Mouse (Mus musculus) cortical plate, adult 2 months (tissue): Measurements from ENCODE around the gene Rab35. TPM values are rescaled to one million over a fixed set of nuclear protein-coding genes. Genes with fewer than 3 reads are reported as not detected.

ENCODE experiments used
- H3K27ac ChIP-seq: fragments of 200-500 bp; 2 replicates; pipeline ENCODE4 v1.5.1; 2012; ENCODE audit warnings: low read length, control low read depth, inconsistent platforms; ENCODE audit not compliant: insufficient read depth
- H3K4me1 ChIP-seq: fragments of 200-500 bp; 2 replicates; pipeline ENCODE4 v1.6.1; 2011; ENCODE audit warnings: low read length; ENCODE audit not compliant: control insufficient read depth, insufficient read depth
- H3K4me3 ChIP-seq: fragments of 200-500 bp; 2 replicates; pipeline ENCODE4 v1.5.1; 2011; ENCODE audit warnings: mild to moderate bottlenecking, low read length, control low read depth; ENCODE audit not compliant: insufficient read depth
- CTCF ChIP-seq: fragments of 200-500 bp; IDR thresholded peaks from 2 replicates; pipeline ENCODE4 v1.5.1; 2011; ENCODE audit warnings: mild to moderate bottlenecking, control low read depth, low read length; ENCODE audit not compliant: insufficient read depth; ENCODE audit errors: extremely low read depth
- POLR2A ChIP-seq: fragments of 200-500 bp; IDR thresholded peaks from 2 replicates; pipeline ENCODE4 v1.6.1; 2011; ENCODE audit warnings: mild to moderate bottlenecking, low read length, control low read depth; ENCODE audit not compliant: insufficient read depth; ENCODE audit errors: extremely low read depth
- polyA plus RNA-seq: library from polyadenylated mRNA; depleted of rRNA; stranded (reverse); fragments of >200 nt; gene quantifications from 2 replicates; pipeline ENCODE4 v1.2.3, GENCODE M21; 2012

The Rab35 gene
- polyA plus RNA-seq, 1 experiment = 90.8 TPM

GRCm38 (mm10) chr5:115644192-115644591 lies 12.5 kb downstream of the Rab35 start:
- Histone ChIP-seq H3K4me1 (no peaks in the 10 kb centered on the region), H3K4me3 (no peak overlapping the region), H3K27ac (no peak overlapping the region)
- TF ChIP-seq POLR2A (no peak), CTCF (peak; percentile 26)

- Histone ChIP-seq H3K4me1 (peaks cover 2% of the 10 kb centered on the region; the same call in 1 of the 2 replicates), H3K4me3 (no peak overlapping the region), H3K27ac (no peak overlapping the region)
- no peak for TF ChIP-seq CTCF
- TF ChIP-seq POLR2A = no peak
Observed at GRCm38 (mm10) chr5:115648876-115649275, 17.2 kb downstream of the Rab35 start.

- Histone ChIP-seq H3K4me1 (peaks cover 2% of the 10 kb centered on the region; the same call in 1 of the 2 replicates), H3K27ac (no peak overlapping the region), H3K4me3 (no peak overlapping the region)
- TF ChIP-seq CTCF (no peak), POLR2A (no peak)
Observed at GRCm38 (mm10) chr5:115649699-115650098, 18.0 kb downstream of the Rab35 start.

- Histone ChIP-seq H3K27ac (no peak overlapping the region), H3K4me3 (no peak overlapping the region), H3K4me1 (peaks cover 4% of the 10 kb centered on the region; the same call in 1 of the 2 replicates)
- TF ChIP-seq CTCF = no peak
- no peak for TF ChIP-seq POLR2A
Observed at GRCm38 (mm10) chr5:115650885-115651284, 19.2 kb downstream of the Rab35 start.

- Histone ChIP-seq H3K4me1 (peaks cover 4% of the 10 kb centered on the region; the same call in 1 of the 2 replicates), H3K4me3 (no peak overlapping the region; the same call in 1 of the 2 replicates), H3K27ac (no peak overlapping the region)
- no peak for TF ChIP-seq POLR2A
- no peak for TF ChIP-seq CTCF
Observed at GRCm38 (mm10) chr5:115651821-115652220, 20.1 kb downstream of the Rab35 start.

GRCm38 (mm10) chr5:115652681-115653575 lies 21.2 kb downstream of the Rab35 start:
- Histone ChIP-seq H3K4me1 (peaks cover 4% of the 10 kb centered on the region; the same call in 1 of the 2 replicates), H3K4me3 (peak overlapping the region; percentile 27), H3K27ac (0 out of 2 replicates have a peak overlapping the region, but pooled peaks have one; percentile 10)
- TF ChIP-seq POLR2A (peak; percentile 96), CTCF (peak; percentile 71)

- Histone ChIP-seq H3K27ac (no peak overlapping the region), H3K4me1 (peaks cover 4% of the 10 kb centered on the region; the same call in 1 of the 2 replicates), H3K4me3 (no peak overlapping the region)
- TF ChIP-seq CTCF = no peak
- no peak for TF ChIP-seq POLR2A
Observed at GRCm38 (mm10) chr5:115653776-115654175, 22.1 kb downstream of the Rab35 start.

GRCm38 (mm10) chr5:115656677-115657076 lies 25.0 kb downstream of the Rab35 start:
- TF ChIP-seq POLR2A (no peak), CTCF (no peak)
- peaks cover 4% of the 10 kb centered on the region; the same call in 1 of the 2 replicates for H3K4me1 ChIP-seq
- no peak overlapping the region for H3K27ac ChIP-seq
- H3K4me3 ChIP-seq = no peak overlapping the region

GRCm38 (mm10) chr5:115657234-115657633 lies 25.5 kb downstream of the Rab35 start:
- TF ChIP-seq CTCF = no peak
- Histone ChIP-seq H3K27ac (no peak overlapping the region), H3K4me1 (0 out of 2 replicates have a peak, but pooled peaks cover 1% of the 10 kb centered on the region)

GRCm38 (mm10) chr5:115658352-115658751 lies 26.6 kb downstream of the Rab35 start:
- 0 out of 2 replicates have a peak, but pooled peaks cover 1% of the 10 kb centered on the region for H3K4me1 ChIP-seq
- H3K4me3 ChIP-seq = no peak overlapping the region
- no peak for TF ChIP-seq CTCF
- no peak for TF ChIP-seq POLR2A
- H3K27ac ChIP-seq = no peak overlapping the region

More at GRCm38 (mm10) chr5:115657234-115657633, 25.5 kb downstream of the Rab35 start:
- H3K4me3 ChIP-seq = no peak overlapping the region
